Mouse (Mus musculus) erythroblast, embryonic 14.5 days (primary cell): Measurements from ENCODE around the gene Cep128. TPM values are rescaled to one million over a fixed set of nuclear protein-coding genes. Genes with fewer than 3 reads are reported as not detected.

Experiments
- H3K27me3 ChIP-seq: 2 replicates; pipeline ENCODE4 v1.6.1; 2012; ENCODE audit warnings: inconsistent platforms; ENCODE audit not compliant: control insufficient read depth
- H3K36me3 ChIP-seq: 2 replicates; pipeline ENCODE4 v1.6.1; 2012; ENCODE audit warnings: mild to moderate bottlenecking, inconsistent platforms; ENCODE audit not compliant: control insufficient read depth
- H3K4me1 ChIP-seq: 2 replicates; pipeline ENCODE4 v1.6.1; 2012; ENCODE audit warnings: inconsistent platforms; ENCODE audit not compliant: control insufficient read depth
- H3K4me3 ChIP-seq: replicated peaks from 2 replicates; pipeline ENCODE3; 2012; ENCODE audit warnings: moderate library complexity, mild to moderate bottlenecking, inconsistent platforms
- H3K9me3 ChIP-seq: 2 replicates; pipeline ENCODE4 v1.6.1; 2012; ENCODE audit warnings: low read length, inconsistent platforms, mixed read lengths; ENCODE audit not compliant: control insufficient read depth
- GATA1 ChIP-seq: IDR thresholded peaks from 2 replicates; pipeline ENCODE4 v1.6.1; 2012; ENCODE audit warnings: low read length, inconsistent platforms, mixed read lengths
- TAL1 ChIP-seq: IDR thresholded peaks from 3 replicates; pipeline ENCODE4 v1.6.1; 2012; ENCODE audit warnings: low read length, inconsistent platforms, mixed read lengths
- polyA plus RNA-seq: library from polyadenylated mRNA; stranded (reverse); fragments of >175 nt; gene quantifications from 2 replicates; pipeline ENCODE4 v1.2.3, GENCODE M21; 2012

The Cep128 gene
- polyA plus RNA-seq, 1 experiment, result 1.4 TPM

GRCm38 (mm10) chr12:91171613-91172012 is 212.6 kb downstream of the Cep128 start:
- Histone ChIP-seq H3K27me3 (no peaks in the 10 kb centered on the region), H3K36me3 (no peaks in the 10 kb centered on the region), H3K9me3 (no peaks in the 10 kb centered on the region), H3K4me1 (no peaks in the 10 kb centered on the region), H3K4me3 (no peak overlapping the region)
- no peak for TF ChIP-seq TAL1
- TF ChIP-seq GATA1, result no peak

DNA sequence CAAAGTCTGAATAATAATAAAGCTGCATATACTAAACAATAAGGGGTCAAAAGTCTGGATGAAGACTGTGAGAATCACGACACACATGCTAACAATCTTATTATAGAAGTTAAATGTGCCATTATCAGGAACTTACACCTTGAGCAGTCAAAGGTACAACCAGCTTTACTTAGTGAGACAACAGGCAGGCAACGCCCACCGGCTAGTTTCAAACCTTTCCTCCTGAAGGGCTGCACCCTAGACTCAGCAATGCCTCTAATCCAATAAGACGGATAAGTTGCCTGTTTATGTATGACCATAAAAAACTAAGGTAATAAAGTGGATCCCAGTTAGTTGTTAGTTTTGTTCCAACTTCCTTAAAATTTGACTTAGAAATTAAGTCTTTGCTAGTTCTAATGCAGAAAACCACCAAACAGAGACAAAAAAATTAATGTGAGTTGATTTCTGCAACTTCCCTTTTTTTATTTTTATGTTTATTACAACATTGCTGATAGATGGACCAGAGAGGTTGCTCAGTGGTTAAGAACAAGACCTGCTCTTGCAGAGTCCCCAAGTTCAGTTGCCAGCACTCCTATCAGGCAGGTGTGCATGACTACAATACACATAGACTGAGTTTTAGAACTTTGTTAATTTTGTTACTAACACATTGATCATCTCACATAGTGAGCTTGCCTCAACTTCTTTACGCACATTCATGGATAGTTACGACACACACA is 223.0 kb downstream of the Cep128 start:
- peaks cover 2% of the 10 kb centered on the region for H3K36me3 ChIP-seq
- no peaks in the 10 kb centered on the region for H3K27me3 ChIP-seq
- H3K9me3 ChIP-seq, result no peaks in the 10 kb centered on the region
- H3K4me1 ChIP-seq, result peaks cover 6% of the 10 kb centered on the region
- TF ChIP-seq TAL1 (no peak), GATA1 (no peak)
- H3K4me3 ChIP-seq, result no peak overlapping the region

DNA sequence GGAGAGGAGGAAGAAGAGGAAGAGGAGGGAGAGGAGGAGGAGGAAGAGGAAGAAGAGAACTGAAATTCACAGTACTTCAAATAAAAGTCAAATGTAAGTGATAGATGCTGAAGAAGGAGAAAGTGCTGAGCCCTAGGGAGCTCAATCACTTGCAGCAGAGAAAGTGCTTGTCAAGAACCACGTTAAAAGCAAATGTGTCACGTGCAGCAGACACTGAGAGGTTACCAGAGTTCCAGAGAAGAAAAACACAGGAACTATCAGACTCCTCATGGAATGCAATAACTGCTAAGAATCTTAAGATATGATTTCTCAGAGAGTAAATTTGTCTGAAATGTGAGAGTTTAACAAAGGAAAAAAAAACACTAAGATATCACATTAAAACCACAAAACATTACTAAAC is 225.7 kb downstream of the Cep128 start:
- Histone ChIP-seq H3K4me1 (peaks cover 6% of the 10 kb centered on the region), H3K9me3 (no peaks in the 10 kb centered on the region), H3K4me3 (no peak overlapping the region), H3K36me3 (peaks cover 2% of the 10 kb centered on the region), H3K27me3 (no peaks in the 10 kb centered on the region)
- TF ChIP-seq GATA1 (no peak), TAL1 (no peak)

- no peak for TF ChIP-seq GATA1
- TF ChIP-seq TAL1, result no peak
- Histone ChIP-seq H3K36me3 (no peaks in the 10 kb centered on the region; the same call in 1 of the 2 replicates), H3K27me3 (no peaks in the 10 kb centered on the region)
Observed at GRCm38 (mm10) chr12:91154052-91154451, 230.2 kb downstream of the Cep128 start.

DNA sequence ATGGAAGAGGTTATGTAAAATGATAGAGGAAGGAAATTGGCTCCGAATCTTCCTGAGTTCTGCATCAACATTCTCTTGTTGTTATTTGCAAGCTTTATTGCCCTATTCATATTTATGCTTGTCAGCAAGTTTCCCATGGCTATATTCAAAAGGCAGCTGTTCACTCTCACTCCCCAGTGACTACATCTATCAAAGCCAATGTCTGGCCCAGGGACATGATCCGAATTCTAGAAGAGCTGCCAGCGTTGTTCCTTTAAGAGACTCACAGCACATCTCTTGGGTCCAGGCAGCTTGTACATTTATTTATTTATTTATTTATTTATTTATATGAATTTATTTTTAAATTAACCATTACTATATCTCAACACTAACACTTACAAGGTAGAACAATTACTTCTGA is 235.1 kb downstream of the Cep128 start:
- Histone ChIP-seq H3K36me3 (no peaks in the 10 kb centered on the region; the same call in 1 of the 2 replicates), H3K9me3 (peaks cover 3% of the 10 kb centered on the region; the same call in 1 of the 2 replicates), H3K4me1 (no peaks in the 10 kb centered on the region; the same call in 1 of the 2 replicates), H3K4me3 (no peak overlapping the region), H3K27me3 (no peaks in the 10 kb centered on the region)
- TF ChIP-seq GATA1, result no peak
- no peak for TF ChIP-seq TAL1

More at GRCm38 (mm10) chr12:91154052-91154451, 230.2 kb downstream of the Cep128 start:
- Histone ChIP-seq H3K9me3 (no peaks in the 10 kb centered on the region), H3K4me3 (no peak overlapping the region), H3K4me1 (0 out of 2 replicates have a peak, but pooled peaks cover 2% of the 10 kb centered on the region)

GRCm38 (mm10) chr12:91134740-91135517 is 249.3 kb downstream of the Cep128 start:
- H3K4me1 ChIP-seq, result no peaks in the 10 kb centered on the region
- H3K36me3 ChIP-seq, result no peaks in the 10 kb centered on the region
- H3K27me3 ChIP-seq, result no peaks in the 10 kb centered on the region
- H3K4me3 ChIP-seq, result no peak overlapping the region
- no peak for TF ChIP-seq TAL1
- TF ChIP-seq GATA1, result no peak
- H3K9me3 ChIP-seq, result no peaks in the 10 kb centered on the region

DNA sequence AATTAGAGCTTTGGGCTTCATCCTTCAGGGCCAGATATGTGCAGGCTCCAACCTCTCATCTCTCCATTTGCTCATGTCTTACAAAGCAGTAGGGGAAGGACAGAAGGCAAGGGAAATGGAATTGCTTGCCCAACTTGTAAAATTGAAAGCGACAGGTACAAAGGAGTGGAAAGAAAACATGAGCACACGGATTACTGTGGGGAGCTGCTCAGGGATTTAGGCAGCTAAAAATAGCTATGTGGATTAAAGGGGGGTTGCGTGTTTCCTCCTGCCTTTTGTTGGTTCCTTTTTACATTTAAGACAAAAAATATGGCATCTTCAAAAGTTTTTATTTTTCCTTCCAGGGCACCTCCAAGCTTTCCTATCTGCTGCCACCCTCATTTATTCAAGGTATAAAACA is 269.2 kb downstream of the Cep128 start:
- no peaks in the 10 kb centered on the region for H3K27me3 ChIP-seq
- TF ChIP-seq TAL1 (no peak), GATA1 (no peak)
- H3K4me1 ChIP-seq, result no peaks in the 10 kb centered on the region
- no peaks in the 10 kb centered on the region for H3K9me3 ChIP-seq
- no peaks in the 10 kb centered on the region for H3K36me3 ChIP-seq
- no peak overlapping the region for H3K4me3 ChIP-seq

- Histone ChIP-seq H3K9me3 (no peaks in the 10 kb centered on the region), H3K4me3 (no peak overlapping the region), H3K36me3 (no peaks in the 10 kb centered on the region), H3K27me3 (no peaks in the 10 kb centered on the region), H3K4me1 (no peaks in the 10 kb centered on the region)
- TF ChIP-seq GATA1, result no peak
- TF ChIP-seq TAL1, result no peak
Observed at GRCm38 (mm10) chr12:91103316-91103715, 280.9 kb downstream of the Cep128 start.

DNA sequence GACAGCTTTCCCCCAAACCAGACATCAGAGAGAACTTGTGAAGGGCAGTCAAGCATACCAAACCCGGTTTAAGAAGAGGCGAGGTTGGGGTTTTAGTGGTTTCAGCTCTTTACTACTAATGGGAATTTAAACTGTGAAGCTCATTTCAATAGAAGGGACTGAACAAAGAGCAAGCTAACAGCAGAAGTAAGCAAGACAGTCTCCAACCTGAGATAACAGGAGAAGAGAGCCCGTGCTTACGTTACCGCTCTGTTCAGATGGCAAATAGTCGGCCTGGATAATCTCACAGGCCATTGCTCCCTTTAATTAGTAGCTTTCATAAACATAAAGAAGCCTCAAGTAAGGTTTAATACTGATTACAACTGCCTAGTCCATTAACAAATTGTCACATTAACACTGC is 286.3 kb downstream of the Cep128 start:
- no peaks in the 10 kb centered on the region for H3K9me3 ChIP-seq
- TF ChIP-seq TAL1 (no peak), GATA1 (no peak)

More for the DNA sequence above, 286.3 kb downstream of the Cep128 start:
- no peaks in the 10 kb centered on the region for H3K4me1 ChIP-seq
- H3K36me3 ChIP-seq, result no peaks in the 10 kb centered on the region
- H3K27me3 ChIP-seq, result no peaks in the 10 kb centered on the region
- H3K4me3 ChIP-seq, result no peak overlapping the region
